In genomic region chr7:37254431-37254830, GRCm38 (mm10) we compare ENCODE assay signal across 21 mouse cellular contexts.
DNase-seq lines count a peak whose midpoint lies in the region; ATAC-seq and TF ChIP-seq lines count a peak whose summit lies in the region.
"Had no signal": no experiment of that assay in that cellular context is flagged by ENCODE, and none has a peak within 500 bp of the region (broad histone marks: within the 10 kb centered on the region; RNA-seq: fewer than 3 reads in every experiment).

No protein-coding gene starts in this region.

- H3K4me2 ChIP-seq in forebrain, embryonic 15.5 days (replicated peaks) = no peak overlapping the region
- no peak overlapping the region for H3K4me2 ChIP-seq in lung, postnatal 0 days (replicated peaks; ENCODE audit: low read depth, low read length)
- H3K4me2 ChIP-seq: lung, embryonic 14.5 days had no signal

- H3K9ac ChIP-seq in forebrain, embryonic 15.5 days (replicated peaks) = no peak overlapping the region
- no peak overlapping the region for H3K9ac ChIP-seq in lung, postnatal 0 days (replicated peaks; ENCODE audit: low read depth)
- H3K9ac ChIP-seq: forebrain, postnatal 0 days; lung, embryonic 14.5 days had no signal

- 0 out of 2 replicates have a peak, but pooled peaks cover 2% of the 10 kb centered on the region for H3K9me3 ChIP-seq in forebrain, embryonic 10.5 days
- H3K9me3 ChIP-seq in forebrain, embryonic 15.5 days = 0 out of 2 replicates have a peak, but pooled peaks cover 4% of the 10 kb centered on the region
- H3K9me3 ChIP-seq in limb, embryonic 10.5 days (replicated peaks) = no peaks in the 10 kb centered on the region
- no peaks in the 10 kb centered on the region for H3K9me3 ChIP-seq in lung, postnatal 0 days (ENCODE audit: low read length)

- no peak for TF ChIP-seq CTCF in lung, postnatal 0 days (IDR thresholded peaks at IDR 0.05)

- H3K4me1 ChIP-seq in forebrain, embryonic 10.5 days = peaks cover 19% of the 10 kb centered on the region; the same call in 1 of the 2 replicates
- H3K4me1 ChIP-seq in forebrain, embryonic 15.5 days = no peaks in the 10 kb centered on the region
- peaks cover 44% of the 10 kb centered on the region for H3K4me1 ChIP-seq in limb, embryonic 10.5 days
- H3K4me1 ChIP-seq in lung, postnatal 0 days (ENCODE audit: insufficient read depth, low read depth, low read length) = 0 out of 2 replicates have a peak, but pooled peaks cover 3% of the 10 kb centered on the region

- DNase-seq in forebrain, embryonic 10.5 days (ENCODE audit: extremely low spot score, low spot score) = no peak
- peak; percentile 55 for DNase-seq in embryo, embryonic 10.5 days (ENCODE audit: low spot score)
- DNase-seq in forelimb bud, embryonic 11.5 days (ENCODE audit: low read depth, low spot score) = peak; percentile 81
- DNase-seq in limb, embryonic 10.5 days (ENCODE audit: low spot score) = peak; percentile 76
- DNase-seq in heart, adult 11 months = no peak
- DNase-seq in lung, postnatal 0 days (ENCODE audit: low spot score) = no peak
- DNase-seq: adrenal gland, postnatal 25 days; cerebellum, adult 9-11 months; forebrain, postnatal 0 days; heart, adult 18-20 months; heart, postnatal 14 days; kidney, adult 9 months; layer of hippocampus, postnatal 36 days; left cerebral cortex, postnatal 4 days; lung, embryonic 14.5 days; spleen, adult 18-20 months; thymus, postnatal 4 days had no signal

- WGBS in forebrain, embryonic 10.5 days = 81% methylated on average over 9 of the region's 9 CpGs
- 84% methylated on average over 9 of the region's 9 CpGs for WGBS in forebrain, embryonic 15.5 days
- WGBS in limb, embryonic 10.5 days = 34% methylated on average over 9 of the region's 9 CpGs
- WGBS in lung, postnatal 0 days = 70% methylated on average over 9 of the region's 9 CpGs

- H3K27me3 ChIP-seq in forebrain, embryonic 10.5 days (ENCODE audit: poor library complexity, severe bottlenecking) = no peaks in the 10 kb centered on the region
- no peaks in the 10 kb centered on the region for H3K27me3 ChIP-seq in forebrain, embryonic 15.5 days
- no peaks in the 10 kb centered on the region for H3K27me3 ChIP-seq in limb, embryonic 10.5 days (ENCODE audit: low read depth, poor library complexity, severe bottlenecking)
- no peaks in the 10 kb centered on the region for H3K27me3 ChIP-seq in lung, postnatal 0 days (replicated peaks; ENCODE audit: insufficient read depth, low read length)
- H3K27me3 ChIP-seq: CH12.LX had no signal

- no peak for TF ChIP-seq EP300 in lung, postnatal 0 days (IDR thresholded peaks at IDR 0.05)

- H3K27ac ChIP-seq in forebrain, embryonic 10.5 days = peak overlapping the region; percentile 56
- no peak overlapping the region for H3K27ac ChIP-seq in forebrain, embryonic 15.5 days (replicated peaks)
- peak overlapping the region; percentile 90 for H3K27ac ChIP-seq in limb, embryonic 10.5 days
- no peak overlapping the region for H3K27ac ChIP-seq in lung, postnatal 0 days (ENCODE audit: low read length)
- H3K27ac ChIP-seq: stomach, postnatal 0 days had no signal

- H3K4me3 ChIP-seq in forebrain, embryonic 10.5 days = no peak overlapping the region
- no peak overlapping the region for H3K4me3 ChIP-seq in forebrain, embryonic 15.5 days
- 0 out of 2 replicates have a peak overlapping the region, but pooled peaks have one; percentile 1 for H3K4me3 ChIP-seq in limb, embryonic 10.5 days
- no peak overlapping the region for H3K4me3 ChIP-seq in lung, postnatal 0 days (ENCODE audit: low read depth, low read length)

- H3K36me3 ChIP-seq in forebrain, embryonic 10.5 days (replicated peaks) = no peaks in the 10 kb centered on the region
- H3K36me3 ChIP-seq in forebrain, embryonic 15.5 days = no peaks in the 10 kb centered on the region
- no peaks in the 10 kb centered on the region for H3K36me3 ChIP-seq in limb, embryonic 10.5 days
- H3K36me3 ChIP-seq in lung, postnatal 0 days (ENCODE audit: insufficient read depth, low read length) = no peaks in the 10 kb centered on the region

- no peak for ATAC-seq in forebrain, embryonic 15.5 days (replicated peaks)
- ATAC-seq in erythroid progenitor cell, adult 5-6 weeks (replicated peaks; ENCODE audit: low FRiP score, poor library complexity, severe bottlenecking) = no peak
- no peak for ATAC-seq in lung, postnatal 0 days
- ATAC-seq: forebrain, postnatal 0 days had no signal

Comparison
In these comparisons a context has a peak if more than half of its experiments do, and no peak if none do; other contexts are left out.
1. H3K27ac ChIP-seq: peak in forebrain, embryonic 10.5 days (single experiment) and limb, embryonic 10.5 days (single experiment); none in forebrain, embryonic 15.5 days (single experiment) and lung, postnatal 0 days (single experiment).
2. DNase-seq: peak in embryo, embryonic 10.5 days (single experiment), forelimb bud, embryonic 11.5 days (single experiment) and limb, embryonic 10.5 days (single experiment); none in forebrain, embryonic 10.5 days (single experiment), heart, adult 11 months (single experiment) and lung, postnatal 0 days (single experiment).